Mouse (Mus musculus): ENCODE data around the gene Bpifa3. TPM values are rescaled to one million over a fixed set of nuclear protein-coding genes. Genes with fewer than 3 reads are reported as not detected.
A peak's percentile ranks its signal among the peaks of the same experiment; 100 is the strongest.

Bpifa3 gene
- polyA plus RNA-seq, 1 experiment from 2014 or later: not detected

DNA sequence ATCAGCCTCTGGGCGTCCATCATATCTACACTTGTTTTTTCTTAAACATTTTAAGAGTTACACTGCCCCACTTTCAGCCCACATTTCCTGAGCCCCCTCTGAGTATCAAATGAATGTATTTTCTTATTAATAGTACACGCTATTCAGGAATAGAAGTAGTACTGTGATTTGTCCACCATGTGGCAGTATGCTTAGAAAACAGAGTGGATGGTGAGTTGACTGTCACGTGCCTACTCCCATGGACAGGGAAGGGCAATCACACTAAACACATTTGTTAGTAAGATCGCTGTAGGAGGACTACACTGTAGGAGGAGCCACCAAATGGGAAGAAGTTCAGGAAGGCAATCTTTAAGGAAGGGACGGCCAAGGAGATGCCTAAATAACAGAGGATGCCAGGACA is 57.3 kb downstream of the Bpifa3 start:
- no peak overlapping the region for H3K27ac ChIP-seq (ENCODE audit: low read depth)
- peak; percentile 48 for TF ChIP-seq CTCF (IDR thresholded peaks at IDR 0.05; ENCODE audit: low read depth)
- ATAC-seq (ENCODE audit: insufficient read depth) (no peak), DNase-seq (peak; percentile 35)
- no peak overlapping the region for H3K9ac ChIP-seq
- no peaks in the 10 kb centered on the region for H3K9me3 ChIP-seq (ENCODE audit: low read depth, low read length)
- no peaks in the 10 kb centered on the region for H3K4me1 ChIP-seq (ENCODE audit: insufficient read depth)
- no peaks in the 10 kb centered on the region for H3K36me3 ChIP-seq (ENCODE audit: insufficient read depth)
- 34% methylated on average over 5 of the region's 5 CpGs for WGBS
- H3K27me3 ChIP-seq (ENCODE audit: insufficient read depth, low read length): no peaks in the 10 kb centered on the region
- H3K4me3 ChIP-seq (ENCODE audit: low read depth, low read length): no peak overlapping the region
- H3K4me2 ChIP-seq: no peak overlapping the region

Other genes starting within 250 kb of the Bpifa3 start
- gene Bpifb6, start 229.9 kb upstream of the Bpifa3 start, polyA plus RNA-seq (2014; fragmentation: Nextera tagmentation; extraction: Ambion mirVana): not detected in 2 replicates
- not detected in 2 replicates for gene Bpifb3, start 212.1 kb upstream of the Bpifa3 start, polyA plus RNA-seq (2014; fragmentation: Nextera tagmentation; extraction: Ambion mirVana)
- gene Bpifb4, start 192.1 kb upstream of the Bpifa3 start, polyA plus RNA-seq (2014; fragmentation: Nextera tagmentation; extraction: Ambion mirVana): not detected in 2 replicates
- gene Bpifa6, start 155.4 kb upstream of the Bpifa3 start, polyA plus RNA-seq (2014; fragmentation: Nextera tagmentation; extraction: Ambion mirVana): not detected in 2 replicates
- gene Bpifa2, start 122.1 kb upstream of the Bpifa3 start, polyA plus RNA-seq (2014; fragmentation: Nextera tagmentation; extraction: Ambion mirVana): not detected in 2 replicates
- not detected in 2 replicates for gene Bpifa1, start 12.5 kb downstream of the Bpifa3 start, polyA plus RNA-seq (2014; fragmentation: Nextera tagmentation; extraction: Ambion mirVana)
- gene Bpifa5, start 32.3 kb downstream of the Bpifa3 start, polyA plus RNA-seq (2014; fragmentation: Nextera tagmentation; extraction: Ambion mirVana): not detected in 2 replicates
- gene Bpifb1, start 60.5 kb downstream of the Bpifa3 start, polyA plus RNA-seq (2014; fragmentation: Nextera tagmentation; extraction: Ambion mirVana): 0.49 and 0.74 TPM in 2 replicates
- gene Bpifb5, start 93.4 kb downstream of the Bpifa3 start, polyA plus RNA-seq (2014; fragmentation: Nextera tagmentation; extraction: Ambion mirVana): 1.4 and 2.0 TPM in 2 replicates
- gene Bpifb9a, start 127.5 kb downstream of the Bpifa3 start, polyA plus RNA-seq (2014; fragmentation: Nextera tagmentation; extraction: Ambion mirVana): not detected in 2 replicates
- gene Bpifb9b, start 176.9 kb downstream of the Bpifa3 start, polyA plus RNA-seq (2014; fragmentation: Nextera tagmentation; extraction: Ambion mirVana): not detected in 2 replicates
- 11.2 and 13.1 TPM in 2 replicates for gene Cdk5rap1, start 242.7 kb downstream of the Bpifa3 start, polyA plus RNA-seq (2014; fragmentation: Nextera tagmentation; extraction: Ambion mirVana)

All from lung, embryonic 14.5 days (tissue).